Mouse (Mus musculus): ENCODE measurements at regions not wholly inside any gene's neighbourhood (a gene's known extent, or its start where the extent isn't known, plus 50 kb on each side); places are given as distances from the start of the nearest gene placed in this dataset.
A peak's percentile ranks its signal among the peaks of the same experiment; 100 is the strongest.

- no peaks in the 10 kb centered on the region for H3K36me3 ChIP-seq (replicated peaks in 1 of 2; ENCODE audit: control insufficient read depth in 1 of 2, insufficient read depth in 1 of 2, low read length in 1 of 2)
- H3K79me2 ChIP-seq (replicated peaks; ENCODE audit: control insufficient read depth, extremely low read depth, insufficient read depth, poor library complexity, severe bottlenecking), result no peaks in the 10 kb centered on the region
- no peaks in the 10 kb centered on the region for H3K27me3 ChIP-seq (replicated peaks)
- in situ Hi-C loops (cut with MboI; ENCODE audit: low pct_ligation_motif_present, low pct_unique_long_range_greater_than_20kb, low sequenced_read_pairs) (loop anchor here (25.0 kb wide), 1 partner anchor 913 kb away; no protein-coding TSS in a partner anchor), dilution Hi-C loops (cut with MboI; ENCODE audit: extremely low pct_ligation_motif_present, extremely low pct_unique_long_range_greater_than_20kb, low sequenced_read_pairs) (no loop called here)
- H3K4me3 ChIP-seq (replicated peaks in 1 of 3; ENCODE audit: low read depth in 2 of 3, low read length in 2 of 3, poor library complexity in 1 of 3), result no peak overlapping the region
- H3K4me2 ChIP-seq (ENCODE audit: insufficient read depth, low read depth, poor library complexity, severe bottlenecking), result no peak overlapping the region
- no peaks in the 10 kb centered on the region for H3K9me3 ChIP-seq (replicated peaks; ENCODE audit: low read length)
- TF ChIP-seq CTCF (conservative IDR thresholded peaks at IDR 0.05 in 1 of 2, IDR thresholded peaks at IDR 0.05 in 1 of 2; ENCODE audit: low read depth in 2 of 2, low read length in 2 of 2), result peak in 1 of 2 experiments; percentile 16; a peak in 1 of 4 replicates
- TF ChIP-seq USF1 (IDR thresholded peaks at IDR 0.05; ENCODE audit: low read depth, low read length), result no peak
- no peak overlapping the region for H3K27ac ChIP-seq (ENCODE audit: insufficient read depth, low read depth)
- H3K9ac ChIP-seq (ENCODE audit: insufficient read depth, low read depth), result no peak overlapping the region
- H3K4me1 ChIP-seq (ENCODE audit: control insufficient read depth in 1 of 2, insufficient read depth in 2 of 2), result no peaks in the 10 kb centered on the region
- DNase-seq (ENCODE audit: extremely low read depth), result peak; percentile 6
Observed at GRCm38 (mm10) chr8:89849416-89850208, 498.5 kb downstream of the Tox3 start.

DNA sequence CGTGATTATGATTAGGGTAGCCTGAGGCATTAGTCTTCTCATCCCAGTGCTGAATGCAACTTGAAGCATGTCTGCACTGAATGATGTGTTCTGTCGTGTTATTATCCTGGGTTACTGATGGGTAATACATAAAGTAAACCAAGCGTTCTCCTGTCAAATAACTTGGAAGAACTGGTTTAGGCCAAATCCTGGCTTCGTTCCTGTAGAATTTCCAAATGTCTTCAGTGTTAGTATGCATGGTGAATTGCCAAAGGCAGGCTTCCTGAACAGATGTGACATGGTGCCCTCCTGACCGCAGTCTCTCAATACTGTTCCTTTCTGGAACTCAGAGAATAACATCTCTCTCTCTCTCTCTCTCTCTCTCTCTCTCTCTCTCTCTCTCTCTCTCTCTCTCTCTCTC lies 509.6 kb downstream of the Tox3 start:
- TF ChIP-seq MAZ (IDR thresholded peaks at IDR 0.05; ENCODE audit: low read depth, low read length), result no peak
- no peak for TF ChIP-seq RCOR1 (conservative IDR thresholded peaks at IDR 0.05; ENCODE audit: low read depth, low read length)
- no peak for TF ChIP-seq ZKSCAN1 (IDR thresholded peaks at IDR 0.05; ENCODE audit: borderline replicate concordance, low read depth, low read length)
- TF ChIP-seq ZNF384 (IDR thresholded peaks at IDR 0.05; ENCODE audit: low read depth, low read length), result no peak
- TF ChIP-seq SMC3 (IDR thresholded peaks at IDR 0.05; ENCODE audit: low read depth, low read length), result no peak
- H3K4me3 ChIP-seq (replicated peaks in 1 of 3; ENCODE audit: low read depth in 2 of 3, low read length in 2 of 3, poor library complexity in 1 of 3), result no peak overlapping the region
- no peaks in the 10 kb centered on the region for H3K27me3 ChIP-seq (replicated peaks)
- H3K4me2 ChIP-seq (ENCODE audit: insufficient read depth, low read depth, poor library complexity, severe bottlenecking), result no peak overlapping the region
- in situ Hi-C loops (cut with MboI; ENCODE audit: low pct_ligation_motif_present, low pct_unique_long_range_greater_than_20kb, low sequenced_read_pairs) (no loop called here), dilution Hi-C loops (cut with MboI; ENCODE audit: extremely low pct_ligation_motif_present, extremely low pct_unique_long_range_greater_than_20kb, low sequenced_read_pairs) (no loop called here)
- H3K4me1 ChIP-seq (ENCODE audit: control insufficient read depth in 1 of 2, insufficient read depth in 2 of 2), result no peaks in the 10 kb centered on the region
- H3K27ac ChIP-seq (ENCODE audit: insufficient read depth, low read depth), result no peak overlapping the region
- no peaks in the 10 kb centered on the region for H3K9me3 ChIP-seq (replicated peaks; ENCODE audit: low read length)
- no peaks in the 10 kb centered on the region for H3K36me3 ChIP-seq (replicated peaks in 1 of 2; ENCODE audit: control insufficient read depth in 1 of 2, insufficient read depth in 1 of 2, low read length in 1 of 2)
- H3K9ac ChIP-seq (ENCODE audit: insufficient read depth, low read depth), result no peak overlapping the region
- no peak for DNase-seq (ENCODE audit: extremely low read depth)
- H3K79me2 ChIP-seq (replicated peaks; ENCODE audit: control insufficient read depth, extremely low read depth, insufficient read depth, poor library complexity, severe bottlenecking), result no peaks in the 10 kb centered on the region

DNA sequence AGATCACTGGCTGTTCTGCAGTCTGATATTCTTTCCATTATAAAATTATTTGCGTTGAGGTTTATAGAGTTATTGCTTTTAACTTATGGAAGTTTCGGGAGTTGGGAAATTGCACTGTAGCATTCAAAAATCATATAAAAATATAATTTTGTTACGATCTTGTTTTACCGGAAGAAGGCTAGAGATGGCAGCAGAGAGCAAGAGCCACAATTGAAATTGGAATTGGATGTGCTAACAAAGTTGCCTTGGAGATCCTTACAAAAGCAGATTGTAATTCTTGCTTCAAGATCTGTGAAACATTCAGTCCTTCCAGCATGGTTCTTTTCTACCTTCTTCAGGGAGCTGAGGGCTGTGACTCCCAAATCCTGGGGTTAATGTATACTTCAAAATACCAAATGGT lies 514.4 kb downstream of the Tox3 start:
- in situ Hi-C loops (cut with MboI; ENCODE audit: low pct_ligation_motif_present, low pct_unique_long_range_greater_than_20kb, low sequenced_read_pairs), result no loop called here

More for the DNA sequence above, 514.4 kb downstream of the Tox3 start:
- H3K9me3 ChIP-seq (replicated peaks; ENCODE audit: low read length), result peaks cover 4% of the 10 kb centered on the region
- TF ChIP-seq CTCF (conservative IDR thresholded peaks at IDR 0.05 in 1 of 2, IDR thresholded peaks at IDR 0.05 in 1 of 2; ENCODE audit: low read depth in 2 of 2, low read length in 2 of 2) (0 out of 4 replicates have a peak, but pooled peaks of 1 of the 2 experiments have one; percentile 4), MAFK (IDR thresholded peaks at IDR 0.05; ENCODE audit: insufficient replicate concordance, low read length) (no peak)
- no peak for DNase-seq (ENCODE audit: extremely low read depth)
- no peaks in the 10 kb centered on the region for H3K79me2 ChIP-seq (replicated peaks; ENCODE audit: control insufficient read depth, extremely low read depth, insufficient read depth, poor library complexity, severe bottlenecking)
- no peaks in the 10 kb centered on the region for H3K36me3 ChIP-seq (replicated peaks in 1 of 2; ENCODE audit: control insufficient read depth in 1 of 2, insufficient read depth in 1 of 2, low read length in 1 of 2)
- no peak overlapping the region for H3K27ac ChIP-seq (ENCODE audit: insufficient read depth, low read depth)
- H3K4me3 ChIP-seq (replicated peaks in 1 of 3; ENCODE audit: low read depth in 2 of 3, low read length in 2 of 3, poor library complexity in 1 of 3), result no peak overlapping the region
- H3K27me3 ChIP-seq (replicated peaks), result no peaks in the 10 kb centered on the region
- H3K4me2 ChIP-seq (ENCODE audit: insufficient read depth, low read depth, poor library complexity, severe bottlenecking), result no peak overlapping the region
- dilution Hi-C loops (cut with MboI; ENCODE audit: extremely low pct_ligation_motif_present, extremely low pct_unique_long_range_greater_than_20kb, low sequenced_read_pairs), result no loop called here
- H3K9ac ChIP-seq (ENCODE audit: insufficient read depth, low read depth), result no peak overlapping the region
- no peaks in the 10 kb centered on the region for H3K4me1 ChIP-seq (ENCODE audit: control insufficient read depth in 1 of 2, insufficient read depth in 2 of 2)
